Comparison of ENCODE assay signal across 8 mouse cellular contexts in genomic region chr7:29282074-29282554, GRCm38 (mm10). TPM values are rescaled to one million over a fixed set of nuclear protein-coding genes. Genes with fewer than 3 reads are reported as not detected.
DNase-seq lines count a peak whose midpoint lies in the region; ATAC-seq and TF ChIP-seq lines count a peak whose summit lies in the region.

No protein-coding gene starts in this region.

- no peak overlapping the region for H3K9ac ChIP-seq in liver, embryonic 14.5 days (replicated peaks)

- no peak for TF ChIP-seq EP300 in liver, embryonic 14.5 days (IDR thresholded peaks at IDR 0.05; ENCODE audit: low read depth)

- H3K4me2 ChIP-seq in liver, embryonic 14.5 days (ENCODE audit: low read depth): peak overlapping the region; percentile 64

- TF ChIP-seq CTCF in testis, adult 2 months (IDR thresholded peaks at IDR 0.05; ENCODE audit: control insufficient read depth, insufficient read depth, insufficient replicate concordance, low read depth, low read length): no peak
- no peak for TF ChIP-seq CTCF in liver, embryonic 14.5 days (IDR thresholded peaks at IDR 0.05; ENCODE audit: low read depth)

- peak; percentile 81 for DNase-seq in cerebellum, adult 8-10 months
- no peak for DNase-seq in cerebellum, adult 11 months
- DNase-seq in testis, postnatal 14 days (ENCODE audit: low spot score): no peak
- DNase-seq in liver, embryonic 14.5 days (ENCODE audit: low read depth in 3 of 3, low spot score in 3 of 3): no peak
- no peak for DNase-seq in right cerebral cortex, postnatal 4 days
- DNase-seq in adrenal gland, adult 8-10 months: no peak
- no peak for DNase-seq in cerebellum, adult 9-11 months

- peak overlapping the region; percentile 92 for H3K27ac ChIP-seq in testis, adult 2 months (ENCODE audit: control insufficient read depth, insufficient read depth, low read depth, low read length)
- H3K27ac ChIP-seq in liver, embryonic 14.5 days: no peak overlapping the region

- whole genome bisulfite sequencing in liver, embryonic 14.5 days (ENCODE audit: insufficient replicate concordance): 13% methylated on average over 21 of the region's 21 CpGs

- ATAC-seq in liver, embryonic 14.5 days (ENCODE audit: insufficient read depth): no peak

- peak overlapping the region; percentile 95 for H3K4me3 ChIP-seq in testis, adult 2 months (ENCODE audit: control insufficient read depth, low read depth, low read length)
- peak overlapping the region; percentile 43 to 52; a peak in 3 of 4 replicates for H3K4me3 ChIP-seq in liver, embryonic 14.5 days (ENCODE audit: insufficient read depth in 1 of 2, low read depth in 2 of 2, low read length in 2 of 2)

- H3K27me3 ChIP-seq in testis, adult 2 months (ENCODE audit: control insufficient read depth, insufficient read depth, low read length): no peaks in the 10 kb centered on the region
- peaks cover 6% of the 10 kb centered on the region for H3K27me3 ChIP-seq in liver, embryonic 14.5 days (ENCODE audit: control insufficient read depth, insufficient read depth, low read length)

- H3K4me1 ChIP-seq in testis, adult 2 months (ENCODE audit: control insufficient read depth, insufficient read depth, low read length): peaks cover 11% of the 10 kb centered on the region
- H3K4me1 ChIP-seq in liver, embryonic 14.5 days (replicated peaks; ENCODE audit: control insufficient read depth in 2 of 2, insufficient read depth in 2 of 2, low read length in 1 of 2): peaks cover 0 to 7% of the 10 kb centered on the region in 2 experiments; a peak in 3 of 4 replicates

- no peaks in the 10 kb centered on the region for H3K36me3 ChIP-seq in testis, adult 2 months (ENCODE audit: control insufficient read depth, insufficient read depth, low read length)
- no peaks in the 10 kb centered on the region for H3K36me3 ChIP-seq in liver, embryonic 14.5 days (replicated peaks; ENCODE audit: control insufficient read depth, insufficient read depth, low read depth)

- no peaks in the 10 kb centered on the region for H3K9me3 ChIP-seq in liver, embryonic 14.5 days (ENCODE audit: control insufficient read depth, low read length)

- no peak; the same call in 1 of the 2 replicates for TF ChIP-seq POLR2A in testis, adult 2 months (IDR thresholded peaks at IDR 0.05; ENCODE audit: control insufficient read depth, low read depth, low read length)

RNA-seq across cellular contexts. Expression of gene Spint2, which starts 0.4 kb away (rescaled TPM):
- 146 and 160 TPM in 2 replicates for polyA plus RNA-seq in testis, adult 2 months (2012; rRNA removed)
- polyA plus RNA-seq in liver, embryonic 14.5 days (2012; rRNA removed): 14.6 and 15.6 TPM in 2 replicates
- 22.3 and 23.6 TPM in 2 replicates for polyA plus RNA-seq in liver, embryonic 14.5 days (2014; fragmentation: Nextera tagmentation; extraction: Ambion mirVana)
- total RNA-seq in adrenal gland, adult 8-10 months (2022): 100 to 1,000 TPM in 2 of 4 experiments, 10 to 100 TPM in 2; 75.9 to 116 (median 96.8) TPM

RNA-seq across cellular contexts. Expression of gene Ppp1r14a, which starts 7.0 kb away (rescaled TPM):
- polyA plus RNA-seq in testis, adult 2 months (2012; rRNA removed): 11.3 and 11.9 TPM in 2 replicates
- 1.5 and 2.5 TPM in 2 replicates for polyA plus RNA-seq in liver, embryonic 14.5 days (2012; rRNA removed)
- 2.3 TPM in 2 replicates for polyA plus RNA-seq in liver, embryonic 14.5 days (2014; fragmentation: Nextera tagmentation; extraction: Ambion mirVana)
- 1 to 10 TPM; 4.8 to 8.0 (median 5.5) TPM for total RNA-seq in adrenal gland, adult 8-10 months (2022)

RNA-seq across cellular contexts. Expression of gene Dpf1, which starts 21.6 kb away (rescaled TPM):
- 8.0 and 8.6 TPM in 2 replicates for polyA plus RNA-seq in testis, adult 2 months (2012; rRNA removed)
- polyA plus RNA-seq in liver, embryonic 14.5 days (2012; rRNA removed): 0.81 TPM in 2 replicates
- 1.0 and 2.1 TPM in 2 replicates for polyA plus RNA-seq in liver, embryonic 14.5 days (2014; fragmentation: Nextera tagmentation; extraction: Ambion mirVana)
- 1 to 10 TPM; 2.6 to 6.1 (median 4.0) TPM for total RNA-seq in adrenal gland, adult 8-10 months (2022)

RNA-seq across cellular contexts. Expression of gene 2200002D01Rik, which starts 33.8 kb away (rescaled TPM):
- 0.15 and 0.29 TPM in 2 replicates for polyA plus RNA-seq in testis, adult 2 months (2012; rRNA removed)
- 0.39 and 1.3 TPM in 2 replicates for polyA plus RNA-seq in liver, embryonic 14.5 days (2012; rRNA removed)
- 2.6 and 4.8 TPM in 2 replicates for polyA plus RNA-seq in liver, embryonic 14.5 days (2014; fragmentation: Nextera tagmentation; extraction: Ambion mirVana)
- total RNA-seq in adrenal gland, adult 8-10 months (2022): 1 to 10 TPM; 3.0 to 6.9 (median 3.7) TPM

RNA-seq across cellular contexts. Expression of gene Yif1b, which starts 44.0 kb away (rescaled TPM):
- 321 and 371 TPM in 2 replicates for polyA plus RNA-seq in testis, adult 2 months (2012; rRNA removed)
- 24.4 and 29.4 TPM in 2 replicates for polyA plus RNA-seq in liver, embryonic 14.5 days (2012; rRNA removed)
- 41.6 and 44.5 TPM in 2 replicates for polyA plus RNA-seq in liver, embryonic 14.5 days (2014; fragmentation: Nextera tagmentation; extraction: Ambion mirVana)
- 10 to 100 TPM; 42.7 to 50.6 (median 44.6) TPM for total RNA-seq in adrenal gland, adult 8-10 months (2022)
